16 mouse cellular contexts compared by ENCODE assay signal in genomic region chr8:26484749-26485148, GRCm38 (mm10).
"Had no signal": no experiment of that assay in that cellular context is flagged by ENCODE, and none has a peak within 500 bp of the region (broad histone marks: within the 10 kb centered on the region; RNA-seq: fewer than 3 reads in every experiment).

No protein-coding gene starts in this region.

- DNase-seq: retina, postnatal 1 day; right cerebral cortex, adult 18-20 months; right cerebral cortex, postnatal 14 days; right cerebral cortex, postnatal 25 days; right cerebral cortex, postnatal 4 days; spleen, adult 18-20 months; thymus, adult 18-20 months; thymus, adult 2 months; thymus, postnatal 14 days; thymus, postnatal 25 days; thymus, postnatal 36 days; thymus, postnatal 4 days had no signal

- H3K4me2 ChIP-seq: neural tube, embryonic 13.5 days; neural tube, embryonic 15.5 days; stomach, embryonic 15.5 days had no signal

- H3K9me3 ChIP-seq: neural tube, embryonic 13.5 days; neural tube, embryonic 15.5 days; stomach, embryonic 15.5 days had no signal

- H3K36me3 ChIP-seq: neural tube, embryonic 13.5 days; neural tube, embryonic 15.5 days; stomach, embryonic 15.5 days had no signal

- H3K9ac ChIP-seq: neural tube, embryonic 13.5 days; neural tube, embryonic 15.5 days; stomach, embryonic 15.5 days had no signal

- H3K4me3 ChIP-seq: neural tube, embryonic 13.5 days; neural tube, embryonic 15.5 days; stomach, embryonic 15.5 days had no signal

- H3K27ac ChIP-seq: neural tube, embryonic 13.5 days; neural tube, embryonic 15.5 days; stomach, embryonic 15.5 days; stomach, postnatal 0 days had no signal

- H3K27me3 ChIP-seq: neural tube, embryonic 15.5 days; stomach, embryonic 15.5 days had no signal

- H3K4me1 ChIP-seq: neural tube, embryonic 15.5 days; stomach, embryonic 15.5 days had no signal
